Comparison of ENCODE assay signal across 8 mouse cellular contexts in genomic region chr13:23740256-23740840, GRCm38 (mm10). TPM values are rescaled to one million over a fixed set of nuclear protein-coding genes. Genes with fewer than 3 reads are reported as not detected.
A peak's percentile ranks its signal among the peaks of the same experiment; 100 is the strongest.
DNase-seq lines count a peak whose midpoint lies in the region; ATAC-seq and TF ChIP-seq lines count a peak whose summit lies in the region.

No protein-coding gene starts in this region.

- H3K36me3 ChIP-seq in lung, embryonic 14.5 days (ENCODE audit: insufficient read depth): no peaks in the 10 kb centered on the region
- H3K36me3 ChIP-seq in embryonic facial prominence, embryonic 12.5 days: no peaks in the 10 kb centered on the region
- no peaks in the 10 kb centered on the region for H3K36me3 ChIP-seq in intestine, embryonic 16.5 days (ENCODE audit: control insufficient read depth, insufficient read depth, low read length)

- H3K4me1 ChIP-seq in lung, embryonic 14.5 days (ENCODE audit: insufficient read depth): 0 out of 2 replicates have a peak, but pooled peaks cover 5% of the 10 kb centered on the region
- H3K4me1 ChIP-seq in embryonic facial prominence, embryonic 12.5 days: peaks cover 13% of the 10 kb centered on the region; the same call in 1 of the 2 replicates
- peaks cover 5% of the 10 kb centered on the region for H3K4me1 ChIP-seq in intestine, embryonic 16.5 days (ENCODE audit: control insufficient read depth, insufficient read depth, low read length)
- peaks cover 5% of the 10 kb centered on the region for H3K4me1 ChIP-seq in olfactory bulb, adult 2 months (ENCODE audit: control insufficient read depth, insufficient read depth, low read length)

- DNase-seq in lung, embryonic 14.5 days: peak; percentile 48
- DNase-seq in lung, postnatal 10 days: no peak
- DNase-seq in adrenal gland, postnatal 25 days: no peak
- no peak for DNase-seq in cerebellum, adult 18-20 months
- no peak for DNase-seq in retina, postnatal 1 day

- no peaks in the 10 kb centered on the region for H3K9me3 ChIP-seq in lung, embryonic 14.5 days (ENCODE audit: low read depth, low read length)
- no peaks in the 10 kb centered on the region for H3K9me3 ChIP-seq in embryonic facial prominence, embryonic 12.5 days
- H3K9me3 ChIP-seq in intestine, embryonic 16.5 days (ENCODE audit: control insufficient read depth, low read length): no peaks in the 10 kb centered on the region

- no peak for TF ChIP-seq POLR2A in olfactory bulb, adult 2 months (IDR thresholded peaks at IDR 0.05; ENCODE audit: insufficient read depth, low read depth, low read length)

- peak overlapping the region; percentile 94 for H3K9ac ChIP-seq in lung, embryonic 14.5 days
- peak overlapping the region; percentile 83 for H3K9ac ChIP-seq in embryonic facial prominence, embryonic 12.5 days
- H3K9ac ChIP-seq in intestine, embryonic 16.5 days (ENCODE audit: low read depth, low read length): peak overlapping the region; percentile 94

- no peak for TF ChIP-seq CTCF in lung, embryonic 14.5 days (IDR thresholded peaks at IDR 0.05; ENCODE audit: low read depth)
- TF ChIP-seq CTCF in olfactory bulb, adult 2 months (IDR thresholded peaks at IDR 0.05; ENCODE audit: insufficient read depth, low read depth, low read length): no peak

- WGBS in lung, embryonic 14.5 days: 19% methylated on average over 13 of the region's 13 CpGs
- 28% methylated on average over 13 of the region's 13 CpGs for WGBS in embryonic facial prominence, embryonic 12.5 days
- 15% methylated on average over 13 of the region's 13 CpGs for WGBS in intestine, embryonic 16.5 days
- WGBS in olfactory bulb, adult 2 months: 33% methylated on average over 13 of the region's 13 CpGs

- H3K4me3 ChIP-seq in lung, embryonic 14.5 days (ENCODE audit: low read depth, low read length): peak overlapping the region; percentile 63
- peak overlapping the region; percentile 62 for H3K4me3 ChIP-seq in embryonic facial prominence, embryonic 12.5 days
- peak overlapping the region; percentile 61 for H3K4me3 ChIP-seq in intestine, embryonic 16.5 days (ENCODE audit: low read length)
- H3K4me3 ChIP-seq in olfactory bulb, adult 2 months (ENCODE audit: insufficient read depth, low read depth, low read length): no peak overlapping the region

- H3K27ac ChIP-seq in lung, embryonic 14.5 days (ENCODE audit: low read depth): peak overlapping the region; percentile 100
- peak overlapping the region; percentile 99 for H3K27ac ChIP-seq in embryonic facial prominence, embryonic 12.5 days
- peak overlapping the region; percentile 99 for H3K27ac ChIP-seq in intestine, embryonic 16.5 days (ENCODE audit: low read length)
- H3K27ac ChIP-seq in olfactory bulb, adult 2 months (ENCODE audit: insufficient read depth, low read depth, low read length): peak overlapping the region; percentile 64

- no peak for ATAC-seq in lung, embryonic 14.5 days (ENCODE audit: insufficient read depth)
- no peak for ATAC-seq in embryonic facial prominence, embryonic 12.5 days (ENCODE audit: insufficient number of reproducible peaks, insufficient read depth, low FRiP score, low TSS enrichment)
- ATAC-seq in intestine, embryonic 16.5 days: no peak

- no peaks in the 10 kb centered on the region for H3K27me3 ChIP-seq in lung, embryonic 14.5 days (ENCODE audit: insufficient read depth, low read length)
- no peaks in the 10 kb centered on the region for H3K27me3 ChIP-seq in embryonic facial prominence, embryonic 12.5 days
- no peaks in the 10 kb centered on the region for H3K27me3 ChIP-seq in intestine, embryonic 16.5 days (replicated peaks; ENCODE audit: control insufficient read depth, insufficient read depth, low read length)

- peak overlapping the region; percentile 90 for H3K4me2 ChIP-seq in lung, embryonic 14.5 days
- H3K4me2 ChIP-seq in embryonic facial prominence, embryonic 12.5 days (replicated peaks): peak overlapping the region; percentile 92
- H3K4me2 ChIP-seq in intestine, embryonic 16.5 days (ENCODE audit: low read depth, low read length): peak overlapping the region; percentile 91

RNA-seq across cellular contexts. Expression of gene Hist1h1c, which starts 1.7 kb away (rescaled TPM):
- 30.5 and 32.3 TPM in 2 replicates for polyA plus RNA-seq in lung, embryonic 14.5 days (2014; fragmentation: Nextera tagmentation; extraction: Ambion mirVana)
- 20.5 and 22.8 TPM in 2 replicates for polyA plus RNA-seq in embryonic facial prominence, embryonic 12.5 days (2016; fragmentation: Nextera tagmentation; extraction: Ambion mirVana)
- polyA plus RNA-seq in intestine, embryonic 16.5 days (2015; fragmentation: Nextera tagmentation; extraction: Ambion mirVana): 33.6 and 35.3 TPM in 2 replicates
- not detected in 2 replicates for polyA plus RNA-seq in olfactory bulb, adult 2 months (2012; ENCODE audit: insufficient read depth, insufficient read length, low replicate concordance, missing spikeins)
- total RNA-seq in adrenal gland, postnatal 25 days (2021): 248 and 316 TPM in 2 replicates

RNA-seq across cellular contexts. Expression of gene Hist1h3c, which starts 5.1 kb away (rescaled TPM):
- polyA plus RNA-seq in lung, embryonic 14.5 days (2014; fragmentation: Nextera tagmentation; extraction: Ambion mirVana): 11.3 and 16.9 TPM in 2 replicates
- 19.2 and 19.3 TPM in 2 replicates for polyA plus RNA-seq in embryonic facial prominence, embryonic 12.5 days (2016; fragmentation: Nextera tagmentation; extraction: Ambion mirVana)
- 3.2 and 4.9 TPM in 2 replicates for polyA plus RNA-seq in intestine, embryonic 16.5 days (2015; fragmentation: Nextera tagmentation; extraction: Ambion mirVana)
- not detected in 2 replicates for polyA plus RNA-seq in olfactory bulb, adult 2 months (2012; ENCODE audit: insufficient read depth, insufficient read length, low replicate concordance, missing spikeins)
- total RNA-seq in adrenal gland, postnatal 25 days (2021): 33.0 and 40.6 TPM in 2 replicates

RNA-seq across cellular contexts. Expression of gene Hist1h2bb, which starts 6.2 kb away (rescaled TPM):
- 1.6 and 4.0 TPM in 2 replicates for polyA plus RNA-seq in lung, embryonic 14.5 days (2014; fragmentation: Nextera tagmentation; extraction: Ambion mirVana)
- polyA plus RNA-seq in embryonic facial prominence, embryonic 12.5 days (2016; fragmentation: Nextera tagmentation; extraction: Ambion mirVana): 3.6 and 5.0 TPM in 2 replicates
- polyA plus RNA-seq in intestine, embryonic 16.5 days (2015; fragmentation: Nextera tagmentation; extraction: Ambion mirVana): 1.7 and 2.0 TPM in 2 replicates
- not detected in 2 replicates for polyA plus RNA-seq in olfactory bulb, adult 2 months (2012; ENCODE audit: insufficient read depth, insufficient read length, low replicate concordance, missing spikeins)
- 56.1 and 68.8 TPM in 2 replicates for total RNA-seq in adrenal gland, postnatal 25 days (2021)

RNA-seq across cellular contexts. Expression of gene Hist1h2ab, which starts 10.6 kb away (rescaled TPM):
- polyA plus RNA-seq in lung, embryonic 14.5 days (2014; fragmentation: Nextera tagmentation; extraction: Ambion mirVana): 70.8 and 71.5 TPM in 2 replicates
- polyA plus RNA-seq in embryonic facial prominence, embryonic 12.5 days (2016; fragmentation: Nextera tagmentation; extraction: Ambion mirVana): 58.7 and 62.9 TPM in 2 replicates
- 16.9 and 20.0 TPM in 2 replicates for polyA plus RNA-seq in intestine, embryonic 16.5 days (2015; fragmentation: Nextera tagmentation; extraction: Ambion mirVana)
- polyA plus RNA-seq in olfactory bulb, adult 2 months (2012; ENCODE audit: insufficient read depth, insufficient read length, low replicate concordance, missing spikeins): not detected in 2 replicates
- total RNA-seq in adrenal gland, postnatal 25 days (2021): 76.6 and 90.4 TPM in 2 replicates

RNA-seq across cellular contexts. Expression of gene Hist1h3b, which starts 11.7 kb away (rescaled TPM):
- polyA plus RNA-seq in lung, embryonic 14.5 days (2014; fragmentation: Nextera tagmentation; extraction: Ambion mirVana): 18.4 and 18.7 TPM in 2 replicates
- 14.0 and 23.7 TPM in 2 replicates for polyA plus RNA-seq in embryonic facial prominence, embryonic 12.5 days (2016; fragmentation: Nextera tagmentation; extraction: Ambion mirVana)
- polyA plus RNA-seq in intestine, embryonic 16.5 days (2015; fragmentation: Nextera tagmentation; extraction: Ambion mirVana): 4.7 and 7.4 TPM in 2 replicates
- not detected in 2 replicates for polyA plus RNA-seq in olfactory bulb, adult 2 months (2012; ENCODE audit: insufficient read depth, insufficient read length, low replicate concordance, missing spikeins)
- 94.0 and 112 TPM in 2 replicates for total RNA-seq in adrenal gland, postnatal 25 days (2021)

Comparison
In these comparisons a context has a peak if more than half of its experiments do, and no peak if none do; other contexts are left out.
1. RNA of gene Hist1h1c, which starts 1.7 kb away (polyA plus RNA-seq): 33.6 to 35.3 TPM in intestine, embryonic 16.5 days, 30.5 to 32.3 TPM in lung, embryonic 14.5 days and 20.5 to 22.8 TPM in embryonic facial prominence, embryonic 12.5 days; not detected in olfactory bulb, adult 2 months; every median in the first group is over 10 times any median in the second.
2. Peak in every context shown above with its lines, with median percentiles within 50 percentile points of each other: H3K27ac ChIP-seq, H3K4me2 ChIP-seq and H3K9ac ChIP-seq.